ENCODE assay signal across 8 mouse cellular contexts in genomic region chr4:88094768-88095420, GRCm38 (mm10). TPM values are rescaled to one million over a fixed set of nuclear protein-coding genes. Genes with fewer than 3 reads are reported as not detected.
DNase-seq lines count a peak whose midpoint lies in the region; ATAC-seq and TF ChIP-seq lines count a peak whose summit lies in the region.

No protein-coding gene starts in this region.

- TF ChIP-seq EP300 in liver, embryonic 14.5 days (IDR thresholded peaks at IDR 0.05; ENCODE audit: low read depth): no peak

- DNase-seq in layer of hippocampus, adult 2 months (ENCODE audit: low spot score in 2 of 2): peak in 1 of 2 experiments; percentile 11
- DNase-seq in layer of hippocampus, adult 11-12 months (ENCODE audit: low spot score): no peak
- no peak for DNase-seq in Patski (ENCODE audit: low read depth, low spot score)
- peak in 1 of 3 experiments; percentile 20 for DNase-seq in liver, embryonic 14.5 days (ENCODE audit: low read depth in 3 of 3, low spot score in 3 of 3)
- DNase-seq in urinary bladder, adult 18-20 months (ENCODE audit: low spot score in 2 of 2): no peak
- DNase-seq in gastrocnemius, postnatal 14 days: no peak
- DNase-seq in kidney, adult 11 months: no peak

- peak overlapping the region; percentile 94 for H3K27ac ChIP-seq in layer of hippocampus, adult 2 months
- no peak overlapping the region for H3K27ac ChIP-seq in forebrain, embryonic 12.5 days
- H3K27ac ChIP-seq in liver, embryonic 14.5 days: peak overlapping the region; percentile 29; the same call in 1 of the 2 replicates

- ATAC-seq in Patski: peak; percentile 61
- no peak for ATAC-seq in forebrain, embryonic 12.5 days (ENCODE audit: low FRiP score)
- ATAC-seq in liver, embryonic 14.5 days (ENCODE audit: insufficient read depth): peak; percentile 57

- CTCF ChIA-PET in Patski (lab: Charles Lee): interaction anchor here (0.6 to 1.3 kb wide), 2 partner anchors 83 to 662 kb away, joined by 3 read pairs; no protein-coding TSS in a partner anchor

- under 1% methylated on average over 30 of the region's 30 CpGs for WGBS in forebrain, embryonic 12.5 days
- WGBS in liver, embryonic 14.5 days (ENCODE audit: insufficient replicate concordance): under 1% methylated on average over 29 of the region's 30 CpGs

- peak overlapping the region; percentile 66 for H3K9ac ChIP-seq in forebrain, embryonic 12.5 days
- H3K9ac ChIP-seq in liver, embryonic 14.5 days (replicated peaks): peak overlapping the region; percentile 92

- TF ChIP-seq CTCF in layer of hippocampus, adult 2 months (conservative IDR thresholded peaks at IDR 0.05): no peak
- TF ChIP-seq CTCF in Patski (IDR thresholded peaks at IDR 0.05): no peak
- TF ChIP-seq CTCF in liver, embryonic 14.5 days (IDR thresholded peaks at IDR 0.05; ENCODE audit: low read depth): no peak

- H3K4me3 ChIP-seq in layer of hippocampus, adult 2 months: peak overlapping the region; percentile 83
- H3K4me3 ChIP-seq in forebrain, embryonic 12.5 days (replicated peaks): peak overlapping the region; percentile 84
- peak overlapping the region; percentile 68 to 96 for H3K4me3 ChIP-seq in liver, embryonic 14.5 days (ENCODE audit: insufficient read depth in 1 of 2, low read depth in 2 of 2, low read length in 2 of 2)

- H3K27me3 ChIP-seq in Patski: no peaks in the 10 kb centered on the region
- H3K27me3 ChIP-seq in forebrain, embryonic 12.5 days: no peaks in the 10 kb centered on the region
- no peaks in the 10 kb centered on the region for H3K27me3 ChIP-seq in liver, embryonic 14.5 days (ENCODE audit: control insufficient read depth, insufficient read depth, low read length)

- H3K4me1 ChIP-seq in forebrain, embryonic 12.5 days: peaks cover 11% of the 10 kb centered on the region
- H3K4me1 ChIP-seq in liver, embryonic 14.5 days (replicated peaks; ENCODE audit: control insufficient read depth in 2 of 2, insufficient read depth in 2 of 2, low read length in 1 of 2): peaks cover 2 to 4% of the 10 kb centered on the region in 2 experiments; a peak in 1 of 4 replicates

- peak overlapping the region; percentile 94 for H3K4me2 ChIP-seq in forebrain, embryonic 12.5 days
- peak overlapping the region; percentile 98 for H3K4me2 ChIP-seq in liver, embryonic 14.5 days (ENCODE audit: low read depth)

- no peaks in the 10 kb centered on the region for H3K9me3 ChIP-seq in forebrain, embryonic 12.5 days
- H3K9me3 ChIP-seq in liver, embryonic 14.5 days (ENCODE audit: control insufficient read depth, low read length): no peaks in the 10 kb centered on the region

- in situ Hi-C loops in Patski (cut with MboI; ENCODE audit: low pct_unique_long_range_greater_than_20kb): no loop called here

- intact Hi-C loops in gastrocnemius, postnatal 14 days (cut with DNase I; ENCODE audit: low total_unique reads): no loop called here

- H3K36me3 ChIP-seq in forebrain, embryonic 12.5 days (replicated peaks): no peaks in the 10 kb centered on the region
- no peaks in the 10 kb centered on the region for H3K36me3 ChIP-seq in liver, embryonic 14.5 days (replicated peaks; ENCODE audit: control insufficient read depth, insufficient read depth, low read depth)

- POLR2A ChIA-PET in Patski (lab: Charles Lee): interaction anchor here (0.6 kb wide), 2 partner anchors 18 to 90 kb away, joined by 3 read pairs; no protein-coding TSS in a partner anchor

RNA-seq across cellular contexts. Expression of gene Focad, which starts 0.5 kb away (rescaled TPM):
- 10 to 100 TPM; 69.4 to 73.0 TPM for total RNA-seq in layer of hippocampus, adult 2 months (2021)
- 14.4 TPM for polyA plus RNA-seq in Patski (2021)
- 16.7 and 16.9 TPM in 2 replicates for polyA plus RNA-seq in forebrain, embryonic 12.5 days (2016; fragmentation: Nextera tagmentation; extraction: Ambion mirVana)
- 5.0 and 5.2 TPM in 2 replicates for polyA plus RNA-seq in liver, embryonic 14.5 days (2012; rRNA removed)
- polyA plus RNA-seq in liver, embryonic 14.5 days (2014; fragmentation: Nextera tagmentation; extraction: Ambion mirVana): 8.9 and 11.3 TPM in 2 replicates
- total RNA-seq in gastrocnemius, postnatal 14 days (2021): 10 to 100 TPM; 12.0 to 14.6 TPM
